Mouse (Mus musculus) olfactory bulb, adult 2 months (tissue): ENCODE measurements around the gene Timp3.
"Not testable (repeated sequence)": the region's sequence is repeated elsewhere in the genome, so short reads cannot be mapped to it uniquely, and the experiment has no call there.

Experiments used
- CTCF ChIP-seq: fragments of 200-500 bp; IDR thresholded peaks from 2 replicates; pipeline ENCODE4 v1.5.1; 2012; ENCODE audit warnings: low read depth, mild to moderate bottlenecking, low read length, moderate library complexity; ENCODE audit not compliant: insufficient read depth
- POLR2A ChIP-seq: fragments of 200-500 bp; IDR thresholded peaks from 2 replicates; pipeline ENCODE4 v1.6.1; 2012; ENCODE audit warnings: mild to moderate bottlenecking, low read depth, low read length, moderate library complexity; ENCODE audit not compliant: insufficient read depth

DNA sequence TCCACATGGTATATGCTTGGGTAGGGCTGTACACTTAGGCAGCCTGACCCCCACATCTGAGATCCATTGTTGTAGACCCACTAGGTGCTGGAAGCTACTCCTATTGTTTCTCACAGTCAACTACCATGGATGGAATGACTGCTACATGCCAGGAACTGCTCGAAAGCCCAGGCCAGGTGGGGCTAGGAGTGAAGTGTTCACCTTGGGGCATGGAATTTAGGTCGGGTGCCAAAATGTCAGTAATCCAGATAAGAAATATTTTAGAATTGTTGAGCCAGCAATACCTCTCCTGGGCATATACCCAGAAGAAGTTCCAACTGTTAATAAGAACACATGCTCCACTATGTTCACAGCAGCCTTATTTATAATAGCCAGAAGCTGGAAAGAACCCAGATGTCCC, 78.6 kb downstream of the Timp3 start:
- not testable (repeated sequence) for TF ChIP-seq CTCF, POLR2A
